Mouse (Mus musculus) embryonic facial prominence, embryonic 12.5 days (tissue): ENCODE data around the gene Isg15. TPM values are rescaled to one million over a fixed set of nuclear protein-coding genes. Genes with fewer than 3 reads are reported as not detected.

Experiments
- ATAC-seq: fragments of 200-750 bp; cut with Nextera tagmentation; 2 replicates; pipeline ENCODE4 v1.8.0; 2017; ENCODE audit not compliant: insufficient number of reproducible peaks, insufficient read depth, low FRiP score, low TSS enrichment
- H3K27ac ChIP-seq: fragments of 300-500 bp; sonication (generic); 2 replicates; pipeline ENCODE4 v1.5.1; 2016; ENCODE audit warnings: mild to moderate bottlenecking
- H3K27me3 ChIP-seq: fragments of 300-500 bp; sonication (generic); 2 replicates; pipeline ENCODE4 v1.6.1; 2016; ENCODE audit warnings: mild to moderate bottlenecking, moderate library complexity
- H3K36me3 ChIP-seq: fragments of 300-500 bp; sonication (generic); 2 replicates; pipeline ENCODE4 v1.6.1; 2016; ENCODE audit warnings: mild to moderate bottlenecking
- H3K4me1 ChIP-seq: fragments of 300-500 bp; sonication (generic); 2 replicates; pipeline ENCODE4 v1.6.1; 2016
- H3K4me2 ChIP-seq: fragments of 300-500 bp; sonication (generic); replicated peaks from 2 replicates; pipeline ENCODE4 v1.6.1; 2016; ENCODE audit warnings: mild to moderate bottlenecking, moderate library complexity
- H3K4me3 ChIP-seq: fragments of 300-500 bp; sonication (generic); 2 replicates; pipeline ENCODE4 v1.5.1; 2016; ENCODE audit warnings: mild to moderate bottlenecking
- H3K9ac ChIP-seq: fragments of 300-500 bp; sonication (generic); 2 replicates; pipeline ENCODE4 v1.6.1; 2016; ENCODE audit warnings: mild to moderate bottlenecking, moderate library complexity
- H3K9me3 ChIP-seq: fragments of 300-500 bp; sonication (generic); 2 replicates; pipeline ENCODE4 v1.6.1; 2016; ENCODE audit warnings: mild to moderate bottlenecking, moderate library complexity
- WGBS: fragments of 180-500 bp; shearing (Covaris S2); methylation state at CpG from one replicate; pipeline ENCODE4 v1.1.7; 2016; 5-methylcytosine and 5-hydroxymethylcytosine counted together
- polyA plus RNA-seq: library from polyadenylated mRNA; unstranded; fragments of >200 nt; fragmentation: Nextera tagmentation; extraction: Ambion mirVana; gene quantifications from 2 replicates; pipeline ENCODE4 v1.2.1, GENCODE M21; 2016

Isg15 gene
- polyA plus RNA-seq, 1 experiment from 2014 or later = 1.3 TPM

GRCm38 (mm10) chr4:156219936-156220335 lies 19.3 kb upstream of the Isg15 start:
- H3K27me3 ChIP-seq = no peaks in the 10 kb centered on the region
- 90% methylated on average over 11 of the region's 11 CpGs for WGBS

DNA sequence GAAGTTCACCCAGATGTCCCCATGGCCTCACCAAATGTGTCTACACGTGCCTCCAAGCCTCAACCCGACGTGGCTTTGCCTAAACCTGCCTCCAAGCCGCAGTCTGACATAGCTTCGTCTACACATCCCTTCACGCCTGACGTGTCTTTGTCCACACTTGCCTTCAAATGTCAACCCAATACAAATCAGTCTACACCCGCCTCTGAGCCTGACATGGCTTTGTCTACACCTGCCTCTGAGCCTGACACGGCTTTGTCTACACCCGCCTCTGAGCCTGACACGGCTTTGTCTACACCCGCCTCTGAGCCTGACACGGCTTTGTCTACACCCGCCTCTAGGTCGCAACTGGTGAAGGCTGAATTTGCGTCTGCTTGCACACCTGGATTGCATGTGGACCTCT lies 17.2 kb upstream of the Isg15 start:
- Histone ChIP-seq H3K36me3 (no peaks in the 10 kb centered on the region; the same call in 1 of the 2 replicates), H3K4me1 (no peaks in the 10 kb centered on the region), H3K9ac (no peak overlapping the region), H3K4me2 (no peak overlapping the region), H3K27ac (no peak overlapping the region), H3K4me3 (no peak overlapping the region), H3K9me3 (no peaks in the 10 kb centered on the region), H3K27me3 (no peaks in the 10 kb centered on the region)
- no peak for ATAC-seq
- WGBS = 73% methylated on average over 16 of the region's 16 CpGs

More at GRCm38 (mm10) chr4:156219936-156220335, 19.3 kb upstream of the Isg15 start:
- no peak overlapping the region for H3K9ac ChIP-seq
- ATAC-seq = no peak
- H3K4me3 ChIP-seq = no peak overlapping the region
- no peak overlapping the region for H3K4me2 ChIP-seq
- no peaks in the 10 kb centered on the region; the same call in 1 of the 2 replicates for H3K36me3 ChIP-seq
- no peaks in the 10 kb centered on the region for H3K9me3 ChIP-seq
- no peaks in the 10 kb centered on the region for H3K4me1 ChIP-seq
- no peak overlapping the region for H3K27ac ChIP-seq

DNA sequence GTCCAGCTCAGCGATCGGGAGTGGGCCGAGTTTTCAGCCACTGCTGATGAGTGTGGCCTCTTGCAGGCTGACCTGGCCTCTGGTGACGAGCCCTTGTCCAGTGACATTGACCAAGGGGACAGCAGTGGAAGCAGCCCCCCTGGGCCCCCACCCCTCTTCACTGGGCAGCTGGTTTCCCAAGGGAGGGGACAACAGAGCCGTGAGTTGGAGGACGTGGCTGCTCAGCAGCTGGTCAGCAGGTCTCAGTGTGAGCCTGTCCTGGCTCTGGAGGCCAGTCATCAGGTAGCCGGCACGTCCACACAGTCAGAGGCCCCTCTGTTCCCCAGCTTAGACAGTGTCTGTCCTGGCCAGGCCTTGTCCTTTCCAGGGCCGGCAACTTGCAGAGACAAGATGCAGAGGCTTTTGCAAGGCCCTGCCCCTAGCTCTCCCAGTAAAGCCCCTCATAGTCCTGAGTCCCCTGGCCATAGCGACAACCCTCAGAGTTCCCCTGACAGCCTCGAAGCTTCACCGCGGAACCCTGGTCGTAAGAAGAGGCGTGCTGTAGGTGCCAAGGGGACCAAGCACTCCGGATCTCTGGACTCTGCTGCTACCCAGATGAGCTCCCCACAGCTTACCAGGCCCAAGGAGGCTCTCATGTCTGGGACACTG lies 16.5 kb upstream of the Isg15 start:
- no peak overlapping the region for H3K4me2 ChIP-seq
- H3K4me1 ChIP-seq = no peaks in the 10 kb centered on the region
- ATAC-seq = no peak
- no peaks in the 10 kb centered on the region; the same call in 1 of the 2 replicates for H3K36me3 ChIP-seq
- no peak overlapping the region for H3K4me3 ChIP-seq
- H3K9me3 ChIP-seq = no peaks in the 10 kb centered on the region
- H3K27ac ChIP-seq = no peak overlapping the region
- WGBS = 78% methylated on average over 16 of the region's 16 CpGs
- H3K27me3 ChIP-seq = no peaks in the 10 kb centered on the region
- no peak overlapping the region for H3K9ac ChIP-seq

DNA sequence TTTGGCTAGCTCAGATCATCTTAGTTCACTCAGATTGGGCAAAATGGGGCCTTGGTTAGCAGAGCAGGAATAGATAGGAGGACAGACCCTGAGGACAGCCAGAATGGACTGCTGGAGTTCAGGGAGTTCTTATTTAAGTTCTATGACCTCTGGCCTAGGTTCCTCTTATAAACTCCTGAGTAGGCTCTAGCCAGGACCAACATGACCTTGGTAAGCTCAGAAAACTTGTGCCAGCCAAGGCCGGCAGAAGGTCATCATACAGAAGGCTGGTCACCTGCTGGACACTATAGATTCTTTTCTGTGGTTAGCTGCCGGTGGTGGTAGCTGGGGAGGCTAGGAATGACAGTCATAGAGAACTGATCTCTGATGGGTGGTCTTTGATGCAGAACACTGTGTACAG lies 15.6 kb upstream of the Isg15 start:
- Histone ChIP-seq H3K9me3 (no peaks in the 10 kb centered on the region), H3K27ac (no peak overlapping the region), H3K36me3 (no peaks in the 10 kb centered on the region), H3K4me1 (no peaks in the 10 kb centered on the region), H3K4me2 (no peak overlapping the region), H3K4me3 (no peak overlapping the region), H3K27me3 (no peaks in the 10 kb centered on the region), H3K9ac (no peak overlapping the region)
- 84% methylated on average over 2 of the region's 2 CpGs for WGBS
- ATAC-seq = no peak

DNA sequence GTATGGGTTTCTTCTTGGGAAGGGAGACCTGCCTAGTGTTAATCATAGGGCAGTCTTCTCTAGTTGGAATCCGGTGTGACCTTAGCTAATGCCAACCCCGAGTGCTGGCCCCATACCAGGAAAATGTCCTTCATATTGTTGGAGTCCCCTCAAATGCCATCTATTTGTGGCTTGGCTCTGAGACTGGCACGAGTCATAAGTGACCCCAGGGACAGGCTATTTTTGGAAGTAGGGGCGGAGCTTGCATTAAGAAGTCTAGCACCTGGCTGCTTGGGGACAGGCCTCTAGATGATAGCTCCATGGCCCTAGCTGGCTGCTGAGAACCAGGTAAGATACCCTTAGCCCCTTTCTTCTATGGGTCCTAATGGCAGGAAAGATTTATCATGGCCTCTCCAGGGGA lies 15.0 kb upstream of the Isg15 start, which contains the start of gene Perm1:
Perm1 (plus strand) TSS at position 220 of the 400 bp plus-strand sequence.
- Histone ChIP-seq H3K27ac (no peak within 1 kb of the TSS), H3K36me3 (no peaks in the 10 kb centered on the region), H3K4me1 (no peaks in the 10 kb centered on the region), H3K9me3 (no peaks in the 10 kb centered on the region), H3K9ac (no peak within 1 kb of the TSS), H3K4me2 (no peak within 1 kb of the TSS), H3K4me3 (no peak within 1 kb of the TSS), H3K27me3 (no peaks in the 10 kb centered on the region)
- 73% methylated on average over 4 of the region's 4 CpGs for WGBS
- no peak for ATAC-seq

DNA sequence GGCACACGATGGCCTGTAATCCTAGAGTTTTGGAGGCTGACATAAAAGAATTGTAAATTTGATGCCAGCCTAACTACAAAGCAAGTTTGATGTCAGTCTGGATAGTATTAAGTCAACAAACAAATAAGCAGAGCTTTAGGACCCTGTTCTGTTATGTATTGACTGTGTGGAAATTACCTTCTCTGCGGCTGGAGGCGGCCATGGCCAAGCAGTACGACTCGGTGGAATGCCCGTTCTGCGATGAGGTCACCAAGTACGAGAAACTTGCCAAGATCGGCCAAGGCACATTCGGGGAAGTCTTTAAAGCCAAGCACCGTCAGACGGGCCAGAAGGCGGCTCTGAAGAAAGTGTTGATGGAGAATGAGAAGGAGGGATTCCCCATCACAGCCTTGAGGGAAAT lies 12.5 kb upstream of the Isg15 start:
- 92% methylated on average over 13 of the region's 13 CpGs for WGBS
- Histone ChIP-seq H3K27ac (no peak overlapping the region), H3K4me3 (no peak overlapping the region), H3K36me3 (no peaks in the 10 kb centered on the region), H3K27me3 (no peaks in the 10 kb centered on the region), H3K9ac (no peak overlapping the region), H3K4me2 (no peak overlapping the region), H3K4me1 (no peaks in the 10 kb centered on the region), H3K9me3 (no peaks in the 10 kb centered on the region)
- no peak for ATAC-seq

GRCm38 (mm10) chr4:156209963-156210635 lies 9.5 kb upstream of the Isg15 start:
- Histone ChIP-seq H3K27ac (no peak overlapping the region), H3K36me3 (no peaks in the 10 kb centered on the region), H3K27me3 (peaks cover 2% of the 10 kb centered on the region; the same call in 1 of the 2 replicates), H3K9me3 (no peaks in the 10 kb centered on the region), H3K4me3 (no peak overlapping the region), H3K9ac (no peak overlapping the region), H3K4me1 (no peaks in the 10 kb centered on the region), H3K4me2 (no peak overlapping the region)
- WGBS = 77% methylated on average over 13 of the region's 13 CpGs
- ATAC-seq = no peak

GRCm38 (mm10) chr4:156208872-156209271 lies 8.3 kb upstream of the Isg15 start:
- no peak overlapping the region for H3K9ac ChIP-seq
- ATAC-seq = no peak
- H3K9me3 ChIP-seq = no peaks in the 10 kb centered on the region
- H3K27me3 ChIP-seq = peaks cover 14% of the 10 kb centered on the region
- H3K4me2 ChIP-seq = no peak overlapping the region
- peaks cover 6% of the 10 kb centered on the region for H3K4me1 ChIP-seq
- no peaks in the 10 kb centered on the region for H3K36me3 ChIP-seq
- H3K27ac ChIP-seq = no peak overlapping the region
- H3K4me3 ChIP-seq = no peak overlapping the region
- 87% methylated on average over 4 of the region's 4 CpGs for WGBS

- Histone ChIP-seq H3K9ac (peak overlapping the region; percentile 54), H3K27me3 (peaks cover 25% of the 10 kb centered on the region), H3K9me3 (no peaks in the 10 kb centered on the region), H3K27ac (no peak overlapping the region), H3K4me3 (peak overlapping the region; percentile 48), H3K4me1 (peaks cover 13% of the 10 kb centered on the region), H3K36me3 (no peaks in the 10 kb centered on the region), H3K4me2 (peak overlapping the region; percentile 95)
- 0 out of 2 replicates have a peak, but pooled peaks have one; percentile 16 for ATAC-seq
- WGBS = under 1% methylated on average over 49 of the region's 49 CpGs
Observed at GRCm38 (mm10) chr4:156203413-156204131, 3.0 kb upstream of the Isg15 start.

- Histone ChIP-seq H3K4me2 (peak within 1 kb of the TSS; percentile 95), H3K27ac (no peak within 1 kb of the TSS), H3K4me1 (peaks cover 13% of the 10 kb centered on the region), H3K27me3 (peaks cover 25% of the 10 kb centered on the region), H3K9me3 (no peaks in the 10 kb centered on the region), H3K36me3 (no peaks in the 10 kb centered on the region), H3K4me3 (peak within 1 kb of the TSS; percentile 48), H3K9ac (peak within 1 kb of the TSS; percentile 54)
- WGBS = under 1% methylated on average over 39 of the region's 39 CpGs
- ATAC-seq = peak; percentile 58; the same call in 1 of the 2 replicates
Observed at GRCm38 (mm10) chr4:156203001-156203412, 2.4 kb upstream of the Isg15 start, which contains the start of gene AW011738. Gene AW011738 (plus strand): TSS chr4:156203304.

DNA sequence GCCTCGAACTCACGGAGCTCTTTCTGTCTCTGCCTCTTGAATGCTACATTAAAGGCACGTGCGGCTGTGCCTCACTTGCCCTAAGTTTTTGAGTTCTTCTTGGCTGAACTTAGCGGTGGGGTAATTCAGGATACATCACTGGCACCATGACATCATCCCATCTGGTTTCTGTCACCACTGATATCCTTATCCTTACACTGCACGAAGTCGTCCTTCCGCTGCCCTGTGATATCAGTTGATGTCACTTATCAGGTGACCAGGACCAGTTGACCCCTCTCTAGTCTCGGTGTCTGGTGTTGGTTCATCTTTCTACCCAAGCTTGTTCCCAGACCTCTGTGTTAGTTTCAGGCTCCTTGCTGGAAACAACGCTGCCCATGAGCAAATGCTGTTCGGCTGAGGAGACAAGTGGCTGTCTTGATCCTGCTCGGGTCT lies 1.9 kb upstream of the Isg15 start:
- peak overlapping the region; percentile 48 for H3K4me3 ChIP-seq
- H3K4me1 ChIP-seq = peaks cover 13% of the 10 kb centered on the region
- no peak for ATAC-seq
- no peaks in the 10 kb centered on the region for H3K36me3 ChIP-seq
- WGBS = 39% methylated on average over 12 of the region's 12 CpGs
- H3K9me3 ChIP-seq = no peaks in the 10 kb centered on the region
- H3K4me2 ChIP-seq = peak overlapping the region; percentile 95
- no peak overlapping the region for H3K27ac ChIP-seq
- H3K9ac ChIP-seq = no peak overlapping the region
- peaks cover 25% of the 10 kb centered on the region for H3K27me3 ChIP-seq
